Mouse (Mus musculus) midbrain, embryonic 11.5 days (tissue): ENCODE measurements around the gene Usp46. TPM values are rescaled to one million over a fixed set of nuclear protein-coding genes. Genes with fewer than 3 reads are reported as not detected.
A peak's percentile ranks its signal among the peaks of the same experiment; 100 is the strongest.

ENCODE experiments used
- ATAC-seq: fragments of 200-750 bp; cut with Nextera tagmentation; 2 replicates; pipeline ENCODE4 v1.8.0; 2017; ENCODE audit warnings: moderate TSS enrichment, moderate library complexity; ENCODE audit not compliant: low FRiP score
- DNase-seq: peaks from one replicate; pipeline ENCODE4 v3.0.0; 2015; ENCODE audit warnings: low spot score; ENCODE audit errors: missing footprints
- H3K27ac ChIP-seq: fragments of 300-500 bp; sonication (generic); 2 replicates; pipeline ENCODE4 v1.5.1; 2014; ENCODE audit warnings: low read depth, low read length
- H3K27me3 ChIP-seq: fragments of 300-500 bp; sonication (generic); 2 replicates; pipeline ENCODE4 v1.6.1; 2014; ENCODE audit warnings: mild to moderate bottlenecking, low read length, moderate library complexity, mixed read lengths; ENCODE audit not compliant: control insufficient read depth, insufficient read depth
- H3K36me3 ChIP-seq: fragments of 300-500 bp; sonication (generic); 2 replicates; pipeline ENCODE4 v1.6.1; 2014; ENCODE audit warnings: mild to moderate bottlenecking, low read length, moderate library complexity, mixed read lengths; ENCODE audit not compliant: control insufficient read depth, insufficient read depth
- H3K4me1 ChIP-seq: fragments of 300-500 bp; sonication (generic); 2 replicates; pipeline ENCODE4 v1.6.1; 2014; ENCODE audit warnings: low read length; ENCODE audit not compliant: control insufficient read depth, insufficient read depth
- H3K4me2 ChIP-seq: fragments of 300-500 bp; sonication (generic); 2 replicates; pipeline ENCODE4 v1.6.1; 2014; ENCODE audit warnings: mild to moderate bottlenecking, moderate library complexity
- H3K4me3 ChIP-seq: fragments of 300-500 bp; sonication (generic); 2 replicates; pipeline ENCODE4 v1.5.1; 2014; ENCODE audit warnings: low read depth, low read length
- H3K9ac ChIP-seq: fragments of 300-500 bp; sonication (generic); 2 replicates; pipeline ENCODE4 v1.6.1; 2014; ENCODE audit warnings: low read length
- H3K9me3 ChIP-seq: fragments of 300-500 bp; sonication (generic); 2 replicates; pipeline ENCODE4 v1.6.1; 2016; ENCODE audit warnings: low read length; ENCODE audit not compliant: control insufficient read depth
- WGBS: fragments of 180-500 bp; shearing (Covaris S2); extraction: QIAGEN DNeasy Blood & Tissue Kit; methylation state at CpG from one replicate; pipeline ENCODE4 v1.1.7; 2014; 5-methylcytosine and 5-hydroxymethylcytosine counted together
- polyA plus RNA-seq: library from polyadenylated mRNA; unstranded; fragments of >200 nt; fragmentation: Nextera tagmentation; extraction: Ambion mirVana; gene quantifications from 2 replicates; pipeline ENCODE4 v1.2.1, GENCODE M21; 2014

Gene Usp46
- 35.6 and 38.1 TPM in 2 replicates for polyA plus RNA-seq

- peak within 1 kb of the TSS; percentile 93 for H3K9ac ChIP-seq
- peak within 1 kb of the TSS; percentile 74 for H3K4me2 ChIP-seq
- peak within 1 kb of the TSS; percentile 75 for H3K4me3 ChIP-seq
- no peaks in the 10 kb centered on the region for H3K27me3 ChIP-seq
- peak; percentile 95 for DNase-seq
- H3K27ac ChIP-seq: peak within 1 kb of the TSS; percentile 72
- whole genome bisulfite sequencing: under 1% methylated on average over 75 of the region's 89 CpGs
- no peaks in the 10 kb centered on the region for H3K9me3 ChIP-seq
- H3K36me3 ChIP-seq: no peaks in the 10 kb centered on the region
- H3K4me1 ChIP-seq: peaks cover 9% of the 10 kb centered on the region
- ATAC-seq: peak; percentile 93
Observed at GRCm38 (mm10) chr5:74067831-74068713, at the start of gene Usp46. Gene Usp46, minus strand, starts transcription at chr5:74068431.

GRCm38 (mm10) chr5:74113961-74114689 is 45.9 kb upstream of the Usp46 start:
- H3K4me3 ChIP-seq: no peak overlapping the region
- H3K27me3 ChIP-seq: no peaks in the 10 kb centered on the region
- no peaks in the 10 kb centered on the region for H3K36me3 ChIP-seq
- H3K4me1 ChIP-seq: no peaks in the 10 kb centered on the region
- no peak overlapping the region for H3K9ac ChIP-seq
- no peak overlapping the region for H3K4me2 ChIP-seq
- no peaks in the 10 kb centered on the region; the same call in 1 of the 2 replicates for H3K9me3 ChIP-seq
- 76% methylated on average over 7 of the region's 7 CpGs for WGBS
- H3K27ac ChIP-seq: no peak overlapping the region
- ATAC-seq: no peak
- DNase-seq: peak; percentile 69

GRCm38 (mm10) chr5:74105445-74105844 is 37.2 kb upstream of the Usp46 start:
- ATAC-seq (no peak), DNase-seq (no peak)
- 66% methylated on average over 7 of the region's 7 CpGs for WGBS
- no peaks in the 10 kb centered on the region for H3K4me1 ChIP-seq
- no peak overlapping the region for H3K27ac ChIP-seq
- no peaks in the 10 kb centered on the region for H3K36me3 ChIP-seq
- no peak overlapping the region for H3K4me3 ChIP-seq
- no peak overlapping the region for H3K9ac ChIP-seq
- no peaks in the 10 kb centered on the region for H3K27me3 ChIP-seq
- H3K4me2 ChIP-seq: no peak overlapping the region
- H3K9me3 ChIP-seq: peaks cover 3% of the 10 kb centered on the region

GRCm38 (mm10) chr5:74101761-74102160 is 33.5 kb upstream of the Usp46 start:
- DNase-seq: peak; percentile 44
- Histone ChIP-seq H3K36me3 (peaks cover 2% of the 10 kb centered on the region; the same call in 1 of the 2 replicates), H3K9me3 (peaks cover 3% of the 10 kb centered on the region), H3K27me3 (no peaks in the 10 kb centered on the region), H3K27ac (no peak overlapping the region), H3K4me1 (no peaks in the 10 kb centered on the region), H3K9ac (no peak overlapping the region), H3K4me3 (no peak overlapping the region), H3K4me2 (no peak overlapping the region)
- no peak for ATAC-seq
- 86% methylated on average over 6 of the region's 6 CpGs for WGBS

GRCm38 (mm10) chr5:74099046-74099445 is 30.8 kb upstream of the Usp46 start:
- Histone ChIP-seq H3K27me3 (no peaks in the 10 kb centered on the region), H3K9ac (no peak overlapping the region), H3K4me2 (no peak overlapping the region), H3K4me3 (no peak overlapping the region), H3K27ac (no peak overlapping the region), H3K4me1 (peaks cover 3% of the 10 kb centered on the region; the same call in 1 of the 2 replicates), H3K36me3 (peaks cover 7% of the 10 kb centered on the region; the same call in 1 of the 2 replicates), H3K9me3 (peaks cover 3% of the 10 kb centered on the region)
- no peak for DNase-seq
- 94% methylated on average over 10 of the region's 10 CpGs for WGBS
- no peak for ATAC-seq

GRCm38 (mm10) chr5:74097854-74098220 is 29.6 kb upstream of the Usp46 start:
- Histone ChIP-seq H3K9ac (no peak overlapping the region), H3K4me3 (no peak overlapping the region), H3K9me3 (no peaks in the 10 kb centered on the region), H3K4me1 (peaks cover 3% of the 10 kb centered on the region; the same call in 1 of the 2 replicates), H3K4me2 (no peak overlapping the region), H3K27me3 (no peaks in the 10 kb centered on the region), H3K36me3 (peaks cover 7% of the 10 kb centered on the region; the same call in 1 of the 2 replicates), H3K27ac (no peak overlapping the region)
- 84% methylated on average over 10 of the region's 10 CpGs for WGBS
- peak; percentile 83 for DNase-seq
- ATAC-seq: no peak

GRCm38 (mm10) chr5:74097116-74097853 is 29.1 kb upstream of the Usp46 start:
- no peak for ATAC-seq
- H3K27me3 ChIP-seq: no peaks in the 10 kb centered on the region
- WGBS: 90% methylated on average over 11 of the region's 11 CpGs

GRCm38 (mm10) chr5:74096060-74096459 is 27.8 kb upstream of the Usp46 start:
- peak; percentile 81 for DNase-seq
- H3K4me1 ChIP-seq: peaks cover 3% of the 10 kb centered on the region; the same call in 1 of the 2 replicates
- no peak overlapping the region for H3K4me2 ChIP-seq
- peaks cover 7% of the 10 kb centered on the region; the same call in 1 of the 2 replicates for H3K36me3 ChIP-seq
- no peaks in the 10 kb centered on the region for H3K9me3 ChIP-seq
- no peak for ATAC-seq
- H3K27ac ChIP-seq: no peak overlapping the region
- no peaks in the 10 kb centered on the region for H3K27me3 ChIP-seq
- H3K4me3 ChIP-seq: no peak overlapping the region
- 97% methylated on average over 1 of the region's 1 CpGs for WGBS
- no peak overlapping the region for H3K9ac ChIP-seq

More at GRCm38 (mm10) chr5:74097116-74097853, 29.1 kb upstream of the Usp46 start:
- Histone ChIP-seq H3K9ac (no peak overlapping the region), H3K36me3 (peaks cover 7% of the 10 kb centered on the region; the same call in 1 of the 2 replicates), H3K27ac (no peak overlapping the region), H3K4me1 (peaks cover 3% of the 10 kb centered on the region; the same call in 1 of the 2 replicates), H3K4me2 (no peak overlapping the region), H3K4me3 (no peak overlapping the region), H3K9me3 (no peaks in the 10 kb centered on the region)
- peak; percentile 81 for DNase-seq
